Mouse (Mus musculus): ENCODE results near the gene Ddr2. TPM values are rescaled to one million over a fixed set of nuclear protein-coding genes. Genes with fewer than 3 reads are reported as not detected.
"Not testable (repeated sequence)": the region's sequence is repeated elsewhere in the genome, so short reads cannot be mapped to it uniquely, and the experiment has no call there.

Gene Ddr2
- polyA plus RNA-seq, 1 experiment from 2014 or later: 89.0 TPM

DNA sequence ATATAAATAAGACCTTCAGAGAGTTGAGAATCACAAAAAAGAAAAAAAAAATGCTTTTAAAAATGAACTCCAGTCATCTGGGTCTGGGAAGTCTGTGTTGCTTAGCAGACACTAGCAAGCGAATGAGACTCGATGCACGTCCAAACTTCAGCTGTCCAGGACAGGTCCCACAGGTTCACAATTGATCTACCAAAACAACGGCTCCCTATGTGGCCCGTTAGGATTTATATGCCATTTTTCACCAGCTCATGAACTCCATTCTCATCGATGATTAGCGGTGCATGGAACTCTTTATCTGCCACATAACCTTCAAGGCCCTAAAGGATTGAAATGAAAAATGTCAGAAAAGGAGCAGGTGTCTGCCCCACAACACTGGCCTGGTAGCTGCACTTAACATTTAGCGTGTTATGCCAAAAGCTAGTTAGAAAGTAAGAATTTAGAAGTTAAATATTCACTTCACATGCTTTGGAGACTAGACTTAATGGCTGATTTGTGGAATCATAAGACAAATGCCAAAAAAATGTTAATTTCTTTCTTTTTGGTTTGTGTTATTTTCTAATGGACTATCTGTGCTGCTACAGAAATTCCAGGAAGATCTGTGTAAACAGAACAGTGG is 31.8 kb upstream of the Ddr2 start:
- no peak overlapping the region for H3K27ac ChIP-seq (replicated peaks)
- H3K4me2 ChIP-seq (replicated peaks): no peak overlapping the region
- H3K4me3 ChIP-seq (replicated peaks): no peak overlapping the region
- H3K9me3 ChIP-seq (replicated peaks): no peaks in the 10 kb centered on the region
- no peaks in the 10 kb centered on the region for H3K27me3 ChIP-seq
- no peak for ATAC-seq (ENCODE audit: insufficient number of reproducible peaks, low FRiP score, low TSS enrichment, low read depth)
- peaks cover 26% of the 10 kb centered on the region for H3K36me3 ChIP-seq
- WGBS: 96% methylated on average over 8 of the region's 8 CpGs
- H3K4me1 ChIP-seq: no peaks in the 10 kb centered on the region
- no peak overlapping the region for H3K9ac ChIP-seq

DNA sequence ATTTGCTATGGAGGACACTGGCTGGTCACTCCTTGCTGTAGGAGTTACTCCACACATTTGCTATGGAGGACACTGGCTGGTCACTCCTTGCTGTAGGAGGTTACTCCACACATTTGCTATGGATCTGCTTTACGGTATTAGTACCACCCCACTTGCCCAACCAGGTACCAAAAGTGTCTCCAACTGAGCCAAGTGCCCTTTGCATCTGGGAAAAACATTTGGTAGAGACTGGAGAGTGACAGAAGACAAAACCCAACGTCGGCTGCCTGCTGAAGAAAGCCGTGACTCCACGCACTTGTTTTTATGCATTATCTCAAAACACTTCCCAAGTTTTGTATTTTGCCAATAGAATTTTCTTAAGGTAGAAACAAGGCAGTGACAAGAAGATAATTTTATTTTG is 31.1 kb upstream of the Ddr2 start:
- Histone ChIP-seq H3K9me3 (replicated peaks) (no peaks in the 10 kb centered on the region), H3K4me1 (peaks cover 2% of the 10 kb centered on the region; the same call in 1 of the 2 replicates), H3K27ac (replicated peaks) (no peak overlapping the region), H3K4me2 (replicated peaks) (no peak overlapping the region), H3K36me3 (peaks cover 25% of the 10 kb centered on the region), H3K9ac (no peak overlapping the region), H3K4me3 (replicated peaks) (no peak overlapping the region), H3K27me3 (no peaks in the 10 kb centered on the region)
- WGBS: 97% methylated on average over 5 of the region's 5 CpGs
- no peak for ATAC-seq (ENCODE audit: insufficient number of reproducible peaks, low FRiP score, low TSS enrichment, low read depth)

DNA sequence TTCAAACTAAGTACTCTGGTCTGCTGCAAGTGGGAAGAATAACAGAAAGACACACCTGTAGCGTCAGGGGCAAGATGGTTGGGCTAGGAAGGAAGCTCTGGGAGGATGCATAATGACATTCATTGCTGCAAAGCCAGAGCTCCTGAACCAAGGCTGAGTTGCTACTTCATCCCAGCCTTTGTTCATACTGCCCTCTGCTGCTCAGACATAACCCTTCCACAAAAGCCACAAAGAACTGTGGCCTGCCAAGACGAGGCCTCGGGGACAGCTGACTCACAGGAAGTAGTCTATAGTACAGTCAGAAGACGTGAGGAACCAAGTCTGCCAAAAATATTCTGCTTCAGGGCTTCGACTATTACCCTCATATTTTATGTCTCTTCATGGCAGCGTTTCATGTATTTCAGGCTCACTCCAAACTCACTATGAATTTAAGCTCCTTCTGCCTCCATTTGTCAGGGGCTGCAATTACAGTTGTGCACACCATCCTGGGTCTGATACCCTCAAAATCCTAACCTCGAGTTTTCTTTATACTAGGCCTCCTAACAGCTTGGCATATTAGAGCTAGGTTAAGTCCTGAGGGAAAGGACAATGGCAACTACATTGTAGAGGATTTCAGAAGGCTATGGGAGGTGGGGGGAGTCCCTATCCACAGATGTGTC is 25.9 kb upstream of the Ddr2 start:
- Histone ChIP-seq H3K27me3 (no peaks in the 10 kb centered on the region), H3K4me3 (replicated peaks) (no peak overlapping the region), H3K4me1 (peaks cover 8% of the 10 kb centered on the region; the same call in 1 of the 2 replicates), H3K4me2 (replicated peaks) (0 out of 2 replicates have a peak overlapping the region, but pooled peaks have one; percentile 12), H3K9me3 (replicated peaks) (no peaks in the 10 kb centered on the region), H3K9ac (no peak overlapping the region), H3K36me3 (no peaks in the 10 kb centered on the region; the same call in 1 of the 2 replicates), H3K27ac (replicated peaks) (peak overlapping the region; percentile 68; the same call in 1 of the 2 replicates)
- ATAC-seq (ENCODE audit: insufficient number of reproducible peaks, low FRiP score, low TSS enrichment, low read depth): peak; percentile 85
- 10% methylated on average over 7 of the region's 7 CpGs for WGBS

DNA sequence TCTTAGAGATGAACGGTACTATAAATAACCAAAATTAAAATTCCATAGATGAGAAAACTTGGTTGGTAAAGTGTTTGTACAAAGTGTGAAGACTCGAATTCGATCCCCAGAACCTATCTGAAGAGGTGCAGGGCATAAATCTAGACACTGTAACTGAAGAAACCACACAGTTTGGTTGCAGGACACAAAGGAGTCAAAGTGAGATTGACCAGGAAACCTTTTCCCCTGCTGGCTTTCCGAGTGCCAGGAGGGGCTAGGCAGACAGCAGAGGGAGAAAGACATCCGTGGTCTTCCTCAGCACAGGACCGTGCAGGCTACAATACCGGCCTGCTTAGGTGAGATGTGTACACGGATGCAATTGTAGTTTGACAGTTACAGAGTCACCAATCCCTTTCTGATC is 23.7 kb upstream of the Ddr2 start:
- Histone ChIP-seq H3K36me3 (no peaks in the 10 kb centered on the region), H3K27ac (replicated peaks) (no peak overlapping the region), H3K4me2 (replicated peaks) (no peak overlapping the region), H3K9me3 (replicated peaks) (no peaks in the 10 kb centered on the region), H3K27me3 (no peaks in the 10 kb centered on the region), H3K4me3 (replicated peaks) (no peak overlapping the region), H3K9ac (no peak overlapping the region), H3K4me1 (peaks cover 8% of the 10 kb centered on the region; the same call in 1 of the 2 replicates)
- no peak for ATAC-seq (ENCODE audit: insufficient number of reproducible peaks, low FRiP score, low TSS enrichment, low read depth)
- WGBS: 83% methylated on average over 8 of the region's 8 CpGs

DNA sequence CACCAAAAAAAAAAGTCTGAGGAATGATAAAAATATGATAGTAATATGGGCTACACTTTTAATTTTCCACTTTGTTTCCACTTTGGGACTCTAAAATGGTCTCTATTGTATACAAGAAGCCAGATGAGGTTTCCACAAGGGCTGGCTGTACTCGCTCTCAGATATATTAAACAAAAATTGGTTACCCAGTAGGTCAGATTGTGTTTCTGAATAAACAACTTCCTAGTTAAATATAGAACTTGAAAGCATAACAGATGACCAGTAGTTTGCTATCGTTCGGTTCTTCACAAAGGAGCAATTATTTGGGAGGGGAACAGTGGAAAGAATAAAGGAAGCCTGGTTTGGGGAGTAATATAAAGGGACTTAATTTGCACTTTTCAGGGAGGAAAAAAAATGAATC is 20.4 kb upstream of the Ddr2 start:
- Histone ChIP-seq H3K27me3 (no peaks in the 10 kb centered on the region), H3K27ac (replicated peaks) (no peak overlapping the region), H3K9me3 (replicated peaks) (no peaks in the 10 kb centered on the region), H3K4me1 (peaks cover 1% of the 10 kb centered on the region; the same call in 1 of the 2 replicates), H3K4me2 (replicated peaks) (no peak overlapping the region), H3K4me3 (replicated peaks) (no peak overlapping the region), H3K9ac (no peak overlapping the region), H3K36me3 (no peaks in the 10 kb centered on the region)
- 38% methylated on average over 3 of the region's 3 CpGs for WGBS
- ATAC-seq (ENCODE audit: insufficient number of reproducible peaks, low FRiP score, low TSS enrichment, low read depth): no peak

DNA sequence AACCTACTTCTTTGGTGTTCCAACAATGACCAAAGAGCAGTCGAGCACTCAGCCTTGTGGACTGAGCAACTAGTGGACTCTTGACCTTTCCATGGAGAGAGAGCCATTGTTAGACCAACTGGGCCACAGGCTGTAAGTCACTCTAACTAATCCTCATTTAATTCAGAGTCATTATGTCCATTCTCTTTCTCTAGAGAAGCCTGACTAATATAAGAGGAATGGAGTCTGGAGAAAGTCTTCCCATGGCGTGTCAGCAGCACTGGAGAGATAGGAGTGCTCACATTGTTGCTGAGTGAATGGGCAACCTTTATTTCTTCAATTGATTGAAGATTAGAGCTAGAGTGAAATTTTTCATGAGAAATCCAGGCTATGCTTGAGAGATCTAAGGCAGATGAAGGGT is 14.1 kb upstream of the Ddr2 start:
- Histone ChIP-seq H3K27ac (replicated peaks) (no peak overlapping the region), H3K9me3 (replicated peaks) (no peaks in the 10 kb centered on the region), H3K4me1 (no peaks in the 10 kb centered on the region), H3K36me3 (no peaks in the 10 kb centered on the region), H3K27me3 (no peaks in the 10 kb centered on the region), H3K4me3 (replicated peaks) (no peak overlapping the region), H3K9ac (no peak overlapping the region), H3K4me2 (replicated peaks) (no peak overlapping the region)
- 82% methylated on average over 2 of the region's 2 CpGs for WGBS
- ATAC-seq (ENCODE audit: insufficient number of reproducible peaks, low FRiP score, low TSS enrichment, low read depth): no peak

DNA sequence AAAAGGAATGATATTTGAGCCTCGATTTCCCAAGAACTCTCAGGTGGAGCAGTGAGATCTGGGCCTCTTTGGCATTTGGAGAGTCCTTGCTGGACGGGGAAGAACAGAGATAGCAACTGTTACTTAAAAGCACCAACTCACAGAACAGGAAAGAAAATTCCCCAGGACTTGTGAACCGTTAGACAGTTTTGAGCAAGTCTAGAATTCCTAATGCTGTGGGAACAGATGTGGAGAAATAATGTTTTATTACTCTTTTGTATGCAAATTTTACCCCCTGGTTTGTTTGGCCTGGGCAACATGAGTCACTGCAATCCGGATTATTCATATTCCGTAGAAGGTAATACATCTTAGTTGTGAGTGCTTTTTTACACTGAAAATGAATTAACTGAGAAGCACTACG is 3.1 kb upstream of the Ddr2 start:
- Histone ChIP-seq H3K27me3 (no peaks in the 10 kb centered on the region), H3K4me2 (replicated peaks) (no peak overlapping the region), H3K9ac (no peak overlapping the region), H3K36me3 (no peaks in the 10 kb centered on the region), H3K9me3 (replicated peaks) (no peaks in the 10 kb centered on the region), H3K27ac (replicated peaks) (no peak overlapping the region), H3K4me3 (replicated peaks) (no peak overlapping the region), H3K4me1 (peaks cover 23% of the 10 kb centered on the region)
- 61% methylated on average over 6 of the region's 6 CpGs for WGBS
- ATAC-seq (ENCODE audit: insufficient number of reproducible peaks, low FRiP score, low TSS enrichment, low read depth): no peak

DNA sequence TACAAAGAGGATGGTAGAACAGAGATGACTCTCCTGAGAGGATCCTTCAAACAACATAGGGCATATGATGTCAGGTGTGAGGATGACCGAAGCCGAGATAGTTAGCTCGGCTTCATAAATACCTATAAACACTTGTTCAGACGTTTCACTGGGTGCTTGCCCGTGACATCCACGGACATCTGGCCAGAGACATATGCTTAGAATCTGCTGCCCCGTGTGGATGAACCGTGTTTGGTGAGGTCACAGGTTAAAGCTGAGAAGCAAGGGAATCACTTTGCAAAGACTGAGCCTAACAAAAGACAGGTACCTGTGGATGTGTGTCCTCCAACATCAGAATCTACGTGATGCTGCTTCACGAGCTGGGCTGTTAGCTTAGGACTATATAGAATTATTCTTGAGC is 1.7 kb upstream of the Ddr2 start:
- Histone ChIP-seq H3K4me2 (replicated peaks) (no peak overlapping the region; the same call in 1 of the 2 replicates), H3K36me3 (no peaks in the 10 kb centered on the region), H3K4me1 (peaks cover 36% of the 10 kb centered on the region), H3K9ac (no peak overlapping the region), H3K27me3 (no peaks in the 10 kb centered on the region), H3K4me3 (replicated peaks) (no peak overlapping the region), H3K9me3 (replicated peaks) (no peaks in the 10 kb centered on the region), H3K27ac (replicated peaks) (peak overlapping the region; percentile 96; the same call in 1 of the 2 replicates)
- ATAC-seq (ENCODE audit: insufficient number of reproducible peaks, low FRiP score, low TSS enrichment, low read depth): no peak
- WGBS: 84% methylated on average over 10 of the region's 10 CpGs

DNA sequence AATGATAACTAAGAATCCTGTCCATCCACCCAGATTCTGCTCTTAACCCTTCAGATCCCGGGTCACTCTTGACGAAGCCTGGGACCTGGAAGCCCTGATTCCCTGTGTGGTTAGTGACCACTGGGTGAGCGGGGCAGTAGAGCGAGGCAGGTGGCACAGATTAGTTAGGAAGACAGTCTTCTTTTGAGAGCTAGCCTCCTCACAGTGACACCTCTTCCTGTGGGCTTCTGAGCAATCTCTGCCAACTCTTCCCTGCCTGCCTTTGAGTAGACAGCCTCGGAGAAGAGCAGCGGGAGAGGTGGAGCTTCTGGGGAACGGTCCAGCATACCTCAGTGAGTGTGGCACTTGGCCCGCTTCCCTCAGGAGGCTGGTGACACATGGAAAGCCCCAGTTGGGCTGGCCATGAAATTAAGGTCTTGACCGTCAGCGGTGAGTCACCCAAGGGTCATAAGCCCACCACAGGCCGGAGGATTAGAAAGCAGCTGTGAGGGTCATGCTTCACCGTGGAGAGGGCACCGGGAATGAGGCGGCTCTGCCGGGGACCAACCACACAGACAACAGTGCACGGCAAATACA is 1.2 kb upstream of the Ddr2 start:
- WGBS: 60% methylated on average over 16 of the region's 16 CpGs
- Histone ChIP-seq H3K27ac (replicated peaks) (peak overlapping the region; percentile 96), H3K9ac (no peak overlapping the region)

DNA sequence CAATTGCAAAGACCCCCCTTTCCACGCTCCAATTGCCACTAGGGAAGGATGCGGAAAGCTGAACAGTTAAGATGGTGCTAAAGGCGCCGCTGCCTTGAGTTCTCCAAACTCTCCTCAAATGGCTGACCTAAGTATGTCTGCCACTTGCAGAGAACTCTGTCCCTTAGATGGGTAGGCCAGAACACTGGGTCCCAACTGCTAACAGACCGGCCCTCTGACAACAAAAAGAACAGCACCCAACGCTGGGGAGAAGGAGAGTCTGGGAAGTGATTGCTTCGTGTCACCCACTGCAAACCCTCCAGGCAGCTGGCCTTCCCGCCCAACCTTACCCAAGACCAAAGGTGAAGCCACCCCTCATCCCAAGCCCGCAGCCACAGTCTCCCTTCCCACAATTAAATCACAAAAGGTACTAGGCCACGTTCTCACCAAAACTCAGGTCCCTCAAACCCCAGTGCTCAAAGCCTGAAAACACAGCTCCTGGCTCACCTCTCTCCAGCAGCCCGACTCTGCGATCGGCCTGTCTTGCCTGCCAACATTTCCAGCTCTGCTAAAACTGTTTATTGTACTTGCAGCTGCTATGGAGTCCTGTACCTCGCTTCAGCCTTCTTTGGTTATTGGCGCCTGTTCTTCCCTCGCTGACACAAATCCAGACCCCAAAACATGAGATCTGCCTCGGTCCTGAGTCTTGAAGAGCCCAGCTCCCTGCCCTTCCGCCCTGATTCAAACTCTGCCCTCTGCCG is 616 bp downstream of the Ddr2 start:
- Histone ChIP-seq H3K9me3 (replicated peaks) (no peaks in the 10 kb centered on the region), H3K36me3 (no peaks in the 10 kb centered on the region), H3K4me1 (peaks cover 39% of the 10 kb centered on the region), H3K27ac (replicated peaks) (peak overlapping the region; percentile 96), H3K4me2 (replicated peaks) (peak overlapping the region; percentile 58), H3K9ac (peak overlapping the region; percentile 46), H3K4me3 (replicated peaks) (peak overlapping the region; percentile 54), H3K27me3 (no peaks in the 10 kb centered on the region)
- ATAC-seq (ENCODE audit: insufficient number of reproducible peaks, low FRiP score, low TSS enrichment, low read depth): peak; percentile 31; the same call in 1 of the 2 replicates
- 33% methylated on average over 19 of the region's 19 CpGs for WGBS

More for the DNA sequence above, 1.2 kb upstream of the Ddr2 start:
- H3K36me3 ChIP-seq: no peaks in the 10 kb centered on the region
- no peaks in the 10 kb centered on the region for H3K9me3 ChIP-seq (replicated peaks)
- H3K4me3 ChIP-seq (replicated peaks): peak overlapping the region; percentile 54; the same call in 1 of the 2 replicates
- peaks cover 36% of the 10 kb centered on the region for H3K4me1 ChIP-seq
- no peaks in the 10 kb centered on the region for H3K27me3 ChIP-seq
- no peak for ATAC-seq (ENCODE audit: insufficient number of reproducible peaks, low FRiP score, low TSS enrichment, low read depth)
- H3K4me2 ChIP-seq (replicated peaks): peak overlapping the region; percentile 58

DNA sequence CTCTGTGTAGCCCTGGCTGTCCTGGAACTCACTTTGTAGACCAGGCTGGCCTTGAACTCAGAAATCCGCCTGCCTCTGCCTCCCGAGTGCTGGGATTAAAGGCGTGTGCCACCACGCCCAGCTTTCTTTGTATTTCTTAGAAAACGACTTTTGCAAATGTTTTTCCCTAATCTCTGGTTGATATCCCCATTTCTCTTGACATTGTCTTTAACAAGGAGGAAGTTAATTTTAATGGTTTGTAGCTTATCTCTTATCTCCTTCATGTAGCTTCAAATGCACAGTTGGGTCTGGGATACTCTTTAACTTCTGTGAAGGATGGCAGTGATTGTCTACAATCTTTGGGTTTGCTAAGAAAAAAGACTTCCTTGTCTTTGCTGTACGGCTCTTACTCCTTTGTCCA is 7.7 kb downstream of the Ddr2 start:
- 91% methylated on average over 6 of the region's 6 CpGs for WGBS
- H3K27ac ChIP-seq (replicated peaks); H3K9ac ChIP-seq; H3K4me2 ChIP-seq (replicated peaks); H3K4me3 ChIP-seq (replicated peaks); H3K4me1 ChIP-seq; H3K36me3 ChIP-seq; ATAC-seq (ENCODE audit: insufficient number of reproducible peaks, low FRiP score, low TSS enrichment, low read depth); H3K27me3 ChIP-seq; H3K9me3 ChIP-seq (replicated peaks): not testable (repeated sequence)
